Mouse (Mus musculus): ENCODE measurements around the gene Scgb3a1.
A peak's percentile ranks its signal among the peaks of the same experiment; 100 is the strongest.

The Scgb3a1 gene

GRCm38 (mm10) chr11:49663310-49663709, at the start of gene Scgb3a1:
Gene Scgb3a1 (plus strand): TSS chr11:49663610.
- DNase-seq (ENCODE audit: low spot score in 2 of 2): no peak

GRCm38 (mm10) chr11:49615856-49616725, 47.3 kb upstream of the Scgb3a1 start:
- no peak for DNase-seq (ENCODE audit: low spot score in 2 of 2)

GRCm38 (mm10) chr11:49618476-49618875, 44.9 kb upstream of the Scgb3a1 start:
- DNase-seq (ENCODE audit: low spot score in 2 of 2): no peak

GRCm38 (mm10) chr11:49621953-49622352, 41.5 kb upstream of the Scgb3a1 start:
- DNase-seq (ENCODE audit: low spot score in 2 of 2): no peak

GRCm38 (mm10) chr11:49624156-49624555, 39.3 kb upstream of the Scgb3a1 start:
- no peak for DNase-seq (ENCODE audit: low spot score in 2 of 2)

GRCm38 (mm10) chr11:49625863-49626262, 37.5 kb upstream of the Scgb3a1 start:
- no peak for DNase-seq (ENCODE audit: low spot score in 2 of 2)

GRCm38 (mm10) chr11:49626748-49627147, 36.7 kb upstream of the Scgb3a1 start:
- no peak for DNase-seq (ENCODE audit: low spot score in 2 of 2)

GRCm38 (mm10) chr11:49631154-49631553, 32.3 kb upstream of the Scgb3a1 start:
- no peak for DNase-seq (ENCODE audit: low spot score in 2 of 2)

- no peak for DNase-seq (ENCODE audit: low spot score in 2 of 2)
Measured at GRCm38 (mm10) chr11:49632256-49632655, 31.2 kb upstream of the Scgb3a1 start.

- no peak for DNase-seq (ENCODE audit: low spot score in 2 of 2)
Measured at GRCm38 (mm10) chr11:49634101-49634500, 29.3 kb upstream of the Scgb3a1 start.

GRCm38 (mm10) chr11:49635671-49636070, 27.7 kb upstream of the Scgb3a1 start:
- no peak for DNase-seq (ENCODE audit: low spot score in 2 of 2)

- DNase-seq (ENCODE audit: low spot score in 2 of 2): no peak
Measured at GRCm38 (mm10) chr11:49636449-49636848, 27.0 kb upstream of the Scgb3a1 start.

GRCm38 (mm10) chr11:49645677-49646076, 17.7 kb upstream of the Scgb3a1 start:
- DNase-seq (ENCODE audit: low spot score in 2 of 2): no peak

- DNase-seq (ENCODE audit: low spot score in 2 of 2): peak in 1 of 2 experiments; percentile 45
Measured at GRCm38 (mm10) chr11:49650113-49650993, 13.1 kb upstream of the Scgb3a1 start.

GRCm38 (mm10) chr11:49650994-49651761, 12.2 kb upstream of the Scgb3a1 start:
- DNase-seq (ENCODE audit: low spot score in 2 of 2): no peak

- DNase-seq (ENCODE audit: low spot score in 2 of 2): no peak
Measured at GRCm38 (mm10) chr11:49651762-49652322, 11.6 kb upstream of the Scgb3a1 start.

GRCm38 (mm10) chr11:49652401-49653078, 10.9 kb upstream of the Scgb3a1 start:
- peak; percentile 79 to 91 for DNase-seq (ENCODE audit: low spot score in 2 of 2)

GRCm38 (mm10) chr11:49653079-49653408, 10.4 kb upstream of the Scgb3a1 start:
- no peak for DNase-seq (ENCODE audit: low spot score in 2 of 2)

GRCm38 (mm10) chr11:49654651-49655050, 8.8 kb upstream of the Scgb3a1 start:
- no peak for DNase-seq (ENCODE audit: low spot score in 2 of 2)

GRCm38 (mm10) chr11:49655501-49655900, 7.9 kb upstream of the Scgb3a1 start:
- DNase-seq (ENCODE audit: low spot score in 2 of 2): no peak

GRCm38 (mm10) chr11:49658065-49658464, 5.3 kb upstream of the Scgb3a1 start:
- peak in 1 of 2 experiments; percentile 8 for DNase-seq (ENCODE audit: low spot score in 2 of 2)

Measured in spleen, postnatal 10 days (tissue).